Mouse (Mus musculus): Measurements from ENCODE around the gene Klra5. TPM values are rescaled to one million over a fixed set of nuclear protein-coding genes. Genes with fewer than 3 reads are reported as not detected.
"Not testable (repeated sequence)": the region's sequence is repeated elsewhere in the genome, so short reads cannot be mapped to it uniquely, and the experiment has no call there.

Gene Klra5
- not detected for total RNA-seq (2021)
- long read RNA-seq, experiment 1: 0 reads
- long read RNA-seq, experiment 2: 0 reads

DNA sequence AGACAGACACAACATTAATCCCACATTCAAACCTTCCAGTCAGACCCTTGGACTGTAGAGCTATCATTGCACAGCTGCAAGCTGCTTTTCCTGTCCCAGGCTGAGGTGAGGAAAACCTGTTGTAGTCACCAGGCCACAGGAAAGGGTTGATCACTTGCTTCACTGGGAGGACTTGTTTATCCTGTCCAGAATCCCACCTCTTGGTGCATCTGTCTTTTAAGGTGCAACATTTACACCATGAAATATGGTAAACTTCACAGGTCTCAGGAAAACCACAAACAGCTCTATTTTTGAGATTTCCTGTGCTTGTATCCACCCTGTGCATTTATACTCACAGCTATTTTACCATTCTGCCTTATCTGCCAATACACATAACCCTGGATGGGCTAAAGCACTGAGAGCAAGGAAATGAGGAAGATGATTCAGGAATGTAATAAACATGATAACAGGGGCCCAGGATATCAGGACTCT lies at the start of gene Klra5:
Klra5 (minus strand) TSS at position 175 of the 471 bp plus-strand sequence.
- DNase-seq: not testable (repeated sequence)

DNA sequence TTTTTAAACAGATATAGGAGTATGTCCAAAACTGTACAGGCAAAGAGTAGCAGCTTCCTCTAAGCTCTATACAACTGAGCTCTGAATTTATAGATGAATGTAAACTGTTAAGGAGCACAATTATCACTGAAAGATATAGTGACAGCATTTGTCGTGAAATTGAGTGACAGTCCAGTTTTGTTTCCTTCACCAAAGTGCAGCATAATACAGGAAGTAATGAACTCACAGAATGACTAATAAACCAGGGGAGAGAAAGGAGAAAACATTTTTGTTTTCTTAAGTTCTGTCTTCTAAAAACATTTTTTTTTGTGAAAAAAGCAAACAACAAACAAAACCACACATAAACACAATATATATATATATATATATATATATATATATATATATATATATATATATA lies 454 bp downstream of the Klra5 start:
- no peak for DNase-seq

DNA sequence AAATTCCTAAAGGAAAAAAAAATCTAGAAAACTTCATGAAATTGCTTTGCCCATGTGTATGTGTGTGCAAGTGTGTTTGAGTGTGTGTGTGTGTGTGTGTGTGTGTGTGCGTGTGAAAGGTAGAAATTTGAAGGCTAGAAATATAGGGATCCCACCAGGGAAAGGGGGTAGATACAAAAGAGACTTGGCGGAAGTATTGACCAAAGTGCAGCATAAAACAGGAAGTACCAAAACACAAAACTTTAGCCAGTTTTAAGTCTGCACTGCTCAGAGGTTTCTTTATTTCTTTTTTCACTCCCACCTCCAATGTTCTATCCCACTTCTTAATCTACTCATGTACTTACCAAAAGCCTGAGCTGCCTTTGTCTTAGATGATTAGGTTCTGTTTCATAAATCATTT lies 34.9 kb downstream of the Klra5 start:
- DNase-seq: no peak

DNA sequence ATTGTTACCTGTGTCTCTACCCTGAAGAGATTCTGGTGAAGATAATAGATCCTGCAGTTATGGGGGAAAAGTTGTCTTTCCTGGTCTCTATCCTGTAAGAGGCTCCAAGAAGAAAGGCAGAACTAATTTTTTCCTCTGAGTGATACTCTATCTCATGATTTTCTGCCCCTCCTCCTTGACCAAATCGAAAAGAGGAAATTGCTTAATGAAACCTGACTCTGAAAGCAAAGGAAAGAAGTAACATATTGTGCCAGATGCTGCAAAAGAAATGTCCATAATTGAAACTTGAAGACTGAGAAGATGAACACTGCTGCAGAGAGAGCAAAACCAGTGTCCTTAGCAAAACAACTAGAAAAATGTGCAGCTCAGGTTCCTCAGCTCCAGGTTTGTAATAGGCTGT lies 40.9 kb downstream of the Klra5 start, which contains the start of gene Klra17:
Klra17 (minus strand) TSS at position 124 of the 400 bp plus-strand sequence.
- DNase-seq: no peak

DNA sequence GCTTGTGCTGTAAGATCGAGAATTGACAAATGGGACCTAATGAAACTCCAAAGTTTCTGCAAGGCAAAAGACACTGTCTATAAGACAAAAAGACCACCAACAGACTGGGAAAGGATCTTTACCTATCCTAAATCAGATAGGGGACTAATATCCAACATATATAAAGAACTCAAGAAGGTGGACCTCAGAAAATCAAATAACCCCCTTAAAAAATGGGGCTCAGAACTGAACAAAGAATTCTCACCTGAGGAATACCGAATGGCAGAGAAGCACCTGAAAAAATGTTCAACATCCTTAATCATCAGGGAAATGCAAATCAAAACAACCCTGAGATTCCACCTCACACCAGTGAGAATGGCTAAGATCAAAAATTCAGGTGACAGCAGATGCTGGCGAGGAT lies 55.1 kb downstream of the Klra5 start, which contains the start of gene Gm17631:
Gm17631 (plus strand) TSS at position 301 of the 400 bp plus-strand sequence.
- not testable (repeated sequence) for DNase-seq

Other genes with a start within 250 kb of the Klra5 start
- gene Klrc1, start 238.7 kb downstream of the Klra5 start, total RNA-seq (2021): not detected
- not detected for gene Klri1, start 200.5 kb downstream of the Klra5 start, total RNA-seq (2021)
- not detected for gene Klri2, start 177.2 kb downstream of the Klra5 start, total RNA-seq (2021)
- not detected for gene Gm156, start 133.4 kb downstream of the Klra5 start, total RNA-seq (2021)
- gene Gm17631, start 55.0 kb downstream of the Klra5 start, total RNA-seq (2021): not detected
- not detected for gene Klra17, start 41.0 kb downstream of the Klra5 start, total RNA-seq (2021)
- gene Klra6, start 109.3 kb upstream of the Klra5 start, total RNA-seq (2021): under 1 TPM in 1 of 2 experiments, not detected in 1; 0.36 TPM
- gene Klra4, start 149.6 kb upstream of the Klra5 start, total RNA-seq (2021): not detected
- gene Klra8, start 212.2 kb upstream of the Klra5 start, total RNA-seq (2021): not detected

Measured in adrenal gland, postnatal 36 days (tissue).